Mouse (Mus musculus): ENCODE results near the gene Rala.
A peak's percentile ranks its signal among the peaks of the same experiment; 100 is the strongest.
"Not testable (repeated sequence)": the region's sequence is repeated elsewhere in the genome, so short reads cannot be mapped to it uniquely, and the experiment has no call there.

Rala gene

GRCm38 (mm10) chr13:17944078-17944917, at the start of gene Rala:
Rala (minus strand) TSS chr13:17944239.
- DNase-seq (ENCODE audit: low spot score in 2 of 2), result peak; percentile 94

- no peak for DNase-seq (ENCODE audit: low spot score in 2 of 2)
Observed at GRCm38 (mm10) chr13:17993515-17993847, 49.4 kb upstream of the Rala start.

- DNase-seq (ENCODE audit: low spot score in 2 of 2), result peak; percentile 84 to 87
Observed at GRCm38 (mm10) chr13:17992697-17993514, 48.9 kb upstream of the Rala start, which contains the start of gene Yae1d1. Yae1d1 (minus strand) TSS chr13:17993349.

GRCm38 (mm10) chr13:17992009-17992408, 48.0 kb upstream of the Rala start:
- DNase-seq (ENCODE audit: low spot score in 2 of 2), result peak in 1 of 2 experiments; percentile 8

GRCm38 (mm10) chr13:17983194-17983593, 39.2 kb upstream of the Rala start:
- peak in 1 of 2 experiments; percentile 15 for DNase-seq (ENCODE audit: low spot score in 2 of 2)

- no peak for DNase-seq (ENCODE audit: low spot score in 2 of 2)
Observed at GRCm38 (mm10) chr13:17982634-17983033, 38.6 kb upstream of the Rala start.

- DNase-seq (ENCODE audit: low spot score in 2 of 2), result no peak
Observed at GRCm38 (mm10) chr13:17976854-17977739, 33.1 kb upstream of the Rala start.

- DNase-seq (ENCODE audit: low spot score in 2 of 2), result peak; percentile 25 to 62
Observed at GRCm38 (mm10) chr13:17975891-17976290, 31.9 kb upstream of the Rala start.

- no peak for DNase-seq (ENCODE audit: low spot score in 2 of 2)
Observed at GRCm38 (mm10) chr13:17975457-17975856, 31.4 kb upstream of the Rala start.

GRCm38 (mm10) chr13:17974734-17975133, 30.7 kb upstream of the Rala start:
- DNase-seq (ENCODE audit: low spot score in 2 of 2), result no peak

GRCm38 (mm10) chr13:17960613-17961012, 16.6 kb upstream of the Rala start:
- no peak for DNase-seq (ENCODE audit: low spot score in 2 of 2)

- DNase-seq (ENCODE audit: low spot score in 2 of 2), result no peak
Observed at GRCm38 (mm10) chr13:17954282-17954681, 10.2 kb upstream of the Rala start.

- DNase-seq (ENCODE audit: low spot score in 2 of 2), result not testable (repeated sequence)
Observed at GRCm38 (mm10) chr13:17950581-17950980, 6.5 kb upstream of the Rala start.

- no peak for DNase-seq (ENCODE audit: low spot score in 2 of 2)
Observed at GRCm38 (mm10) chr13:17949555-17949954, 5.5 kb upstream of the Rala start.

GRCm38 (mm10) chr13:17943306-17944077, 547 bp downstream of the Rala start:
- DNase-seq (ENCODE audit: low spot score in 2 of 2), result no peak

- DNase-seq (ENCODE audit: low spot score in 2 of 2), result no peak
Observed at GRCm38 (mm10) chr13:17942338-17942737, 1.7 kb downstream of the Rala start.

- DNase-seq (ENCODE audit: low spot score in 2 of 2), result no peak
Observed at GRCm38 (mm10) chr13:17907309-17907708, 36.7 kb downstream of the Rala start.

GRCm38 (mm10) chr13:17901474-17901873, 42.6 kb downstream of the Rala start:
- DNase-seq (ENCODE audit: low spot score in 2 of 2), result no peak

- no peak for DNase-seq (ENCODE audit: low spot score in 2 of 2)
Observed at GRCm38 (mm10) chr13:17900641-17901040, 43.4 kb downstream of the Rala start.

GRCm38 (mm10) chr13:17897040-17897439, 47.0 kb downstream of the Rala start:
- no peak for DNase-seq (ENCODE audit: low spot score in 2 of 2)

- no peak for DNase-seq (ENCODE audit: low spot score in 2 of 2)
Observed at GRCm38 (mm10) chr13:17891545-17891944, 52.5 kb downstream of the Rala start.
